Mouse (Mus musculus) cerebellum, postnatal 36 days (tissue): ENCODE measurements at regions not wholly inside any gene's neighbourhood (a gene's known extent, or its start where the extent isn't known, plus 50 kb on each side); places are given as distances from the start of the nearest gene placed in this dataset.

ENCODE experiments used
- DNase-seq, 2 experiments: peaks; one replicate each; pipeline ENCODE4 v3.0.0; 2021 to 2022; ENCODE audit warnings: mixed read lengths in 2 of 2

- no peak for DNase-seq
These were observed 370.5 kb upstream of the Slc7a11 start for GRCm38 (mm10) chr3:50813760-50814400.

- peak; percentile 28 to 35 for DNase-seq
These were observed 372.3 kb upstream of the Slc7a11 start for GRCm38 (mm10) chr3:50815716-50816115.

- DNase-seq, result peak; percentile 70 to 78
These were observed 373.1 kb upstream of the Slc7a11 start for GRCm38 (mm10) chr3:50816479-50816878.

- peak; percentile 29 to 44 for DNase-seq
These were observed 373.9 kb upstream of the Slc7a11 start for GRCm38 (mm10) chr3:50817361-50817760.

- DNase-seq, result no peak
These were observed 377.4 kb upstream of the Slc7a11 start for GRCm38 (mm10) chr3:50820776-50821175.

DNA sequence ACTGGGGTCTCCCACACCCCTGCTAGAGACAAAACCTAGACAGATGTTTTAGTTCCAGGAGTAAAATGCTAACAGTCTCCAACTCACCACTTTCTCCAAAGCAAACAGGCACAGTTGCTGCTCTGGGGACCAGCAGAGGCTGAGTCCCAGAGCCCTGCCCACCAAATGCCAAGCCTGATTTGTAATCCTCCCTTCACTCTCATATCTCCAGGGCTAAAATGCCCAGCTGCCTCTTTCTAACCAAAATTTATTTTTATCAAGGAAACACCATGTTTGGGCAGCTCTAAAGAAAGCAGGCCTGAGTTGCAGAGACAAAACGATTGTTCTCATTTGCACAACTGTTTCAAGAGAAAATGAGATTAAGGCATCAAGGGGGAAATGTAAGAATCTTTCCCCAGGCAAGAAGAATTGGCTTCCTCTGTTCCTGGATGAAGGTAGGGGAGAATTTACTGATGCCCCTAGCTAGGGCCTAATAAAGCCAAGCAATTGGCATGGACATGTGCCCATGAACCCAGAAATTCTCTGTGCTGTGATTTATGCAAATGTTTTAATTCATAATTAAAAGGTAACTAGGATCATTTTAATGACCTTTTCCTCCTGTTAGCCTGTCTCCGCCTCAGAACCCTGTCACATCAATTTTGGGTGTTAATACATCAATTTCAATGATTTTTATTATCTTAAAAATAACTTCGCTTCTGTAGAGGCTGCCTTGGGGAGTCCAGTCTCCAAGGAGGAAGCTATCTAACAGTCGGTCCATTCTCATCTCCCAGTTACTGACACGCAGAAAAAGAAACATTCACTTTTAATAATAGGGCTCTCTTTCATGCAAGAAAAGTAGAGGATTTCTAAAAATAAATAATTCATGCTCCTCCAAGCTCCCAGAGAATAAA, 382.4 kb upstream of the Slc7a11 start:
- no peak for DNase-seq

- no peak for DNase-seq
These were observed 383.0 kb upstream of the Slc7a11 start for GRCm38 (mm10) chr3:50826424-50826819.

DNA sequence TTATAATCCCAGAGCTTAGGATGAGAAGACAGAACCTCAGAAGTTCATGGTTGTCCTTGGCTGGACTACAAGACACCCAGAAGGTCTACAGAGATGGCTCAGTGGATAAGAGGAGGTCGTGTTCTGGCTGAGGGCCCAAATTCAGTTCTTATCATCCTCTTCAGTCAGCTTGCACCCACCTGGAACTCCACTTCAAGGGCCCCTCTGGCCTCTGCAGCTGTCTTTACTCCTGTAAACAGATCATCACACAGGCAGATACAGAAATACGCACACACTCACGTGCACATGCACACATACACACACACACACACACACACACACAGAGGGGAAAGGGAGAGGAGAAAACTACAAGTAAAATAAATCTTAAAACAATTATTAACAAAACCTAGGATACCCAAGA, 385.8 kb upstream of the Slc7a11 start:
- DNase-seq, result no peak

DNA sequence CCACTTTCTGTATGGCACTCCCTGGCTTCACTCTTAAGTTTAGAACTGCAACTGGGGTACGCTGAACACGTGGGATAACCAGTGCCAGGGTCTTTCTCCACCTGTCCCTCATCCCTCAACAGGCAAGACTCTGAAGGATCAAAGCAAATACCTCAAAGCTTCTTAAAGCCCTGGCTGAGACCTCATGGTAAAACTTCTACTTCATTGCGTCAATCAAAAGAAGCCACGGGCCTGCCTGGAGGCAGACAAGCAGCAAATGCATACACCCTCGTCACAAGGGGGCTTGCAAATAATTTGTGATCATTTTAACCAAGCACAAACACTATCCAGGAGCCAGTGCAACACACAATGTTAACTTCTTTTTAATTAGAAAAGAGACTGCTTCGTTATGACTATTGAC, 387.0 kb upstream of the Slc7a11 start:
- no peak for DNase-seq

DNA sequence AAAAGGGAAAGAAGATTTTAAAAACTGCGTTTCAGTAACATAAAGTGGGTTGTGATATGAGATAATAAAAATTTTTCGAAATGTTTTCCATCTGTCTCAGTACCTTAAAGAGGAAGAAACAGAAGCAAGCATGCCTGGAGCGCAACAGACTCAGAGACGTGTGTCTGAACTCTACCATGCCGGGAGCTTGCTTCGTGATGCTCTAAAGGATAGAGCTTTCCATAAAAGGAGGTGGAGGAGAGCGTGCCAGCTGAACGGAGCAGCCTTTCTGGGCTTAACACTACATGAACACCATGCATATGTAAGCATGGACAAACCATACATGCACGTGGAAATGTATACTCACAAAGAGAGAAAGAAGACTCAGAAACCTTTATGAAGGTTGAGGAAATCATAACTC, 387.5 kb upstream of the Slc7a11 start:
- no peak for DNase-seq

GRCm38 (mm10) chr3:50842216-50842615, 382.0 kb upstream of the Noct start:
- DNase-seq, result no peak

DNA sequence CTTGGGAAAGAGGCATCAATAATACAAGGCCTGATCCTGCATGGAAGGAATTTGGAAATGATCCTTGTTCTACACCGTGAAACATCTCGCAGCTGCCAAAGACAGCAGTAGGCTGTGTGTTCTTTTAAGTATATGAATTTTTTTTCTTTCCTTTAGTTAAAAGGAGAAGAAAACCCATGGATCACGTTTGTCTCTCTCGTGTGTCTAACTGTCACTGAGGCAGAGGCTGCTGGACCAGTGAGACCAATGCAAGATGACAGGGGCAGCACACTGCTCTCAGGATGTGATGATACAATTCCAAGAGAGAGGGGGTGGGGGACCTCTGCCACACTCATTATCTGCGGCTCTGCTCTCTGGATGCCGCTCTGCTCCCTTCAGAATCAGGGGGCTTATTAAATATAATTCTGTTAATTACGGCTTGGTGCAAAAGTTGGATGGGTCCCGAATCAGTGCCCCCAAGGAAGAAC, 379.4 kb upstream of the Noct start:
- no peak for DNase-seq

DNA sequence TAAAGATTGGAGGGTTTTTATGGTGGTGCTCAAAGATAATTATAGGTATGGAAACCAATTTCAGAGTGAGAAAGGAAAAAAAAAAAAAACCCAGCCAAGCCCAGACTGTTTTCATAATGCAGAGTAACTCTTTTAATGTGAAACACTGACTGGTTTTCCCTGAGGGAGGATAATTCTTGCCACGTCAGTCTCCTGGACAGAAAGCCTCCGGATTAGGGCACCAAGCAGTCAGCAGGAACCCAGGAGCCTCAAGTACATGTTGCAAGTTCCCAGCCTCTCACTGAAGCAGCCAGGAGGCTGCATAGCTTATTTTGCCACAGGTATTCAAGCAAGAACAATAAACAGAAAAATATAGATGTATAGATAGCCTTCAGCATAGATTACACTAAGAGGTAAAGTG, 378.9 kb upstream of the Noct start:
- no peak for DNase-seq

DNA sequence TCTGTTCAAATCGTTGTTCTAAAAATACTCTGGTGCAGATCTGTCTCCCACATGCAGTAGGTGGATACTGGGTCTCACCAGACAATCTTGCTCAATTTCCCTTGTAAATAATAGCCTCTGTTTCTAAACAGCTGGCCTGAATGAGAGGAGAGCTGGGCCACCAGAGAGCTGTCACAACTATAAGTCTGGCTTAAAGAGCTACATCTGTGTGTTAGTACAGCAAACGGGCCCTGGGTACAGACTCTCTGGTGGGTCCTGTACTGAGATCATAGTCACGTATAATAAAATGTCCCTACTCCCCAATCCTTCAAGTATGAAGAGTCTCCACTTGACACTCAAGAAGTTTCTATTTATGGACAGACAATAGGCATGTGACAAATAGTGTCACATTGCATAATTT, 375.7 kb upstream of the Noct start:
- no peak for DNase-seq

- no peak for DNase-seq
These were observed 373.1 kb upstream of the Noct start for GRCm38 (mm10) chr3:50851083-50851637.

DNA sequence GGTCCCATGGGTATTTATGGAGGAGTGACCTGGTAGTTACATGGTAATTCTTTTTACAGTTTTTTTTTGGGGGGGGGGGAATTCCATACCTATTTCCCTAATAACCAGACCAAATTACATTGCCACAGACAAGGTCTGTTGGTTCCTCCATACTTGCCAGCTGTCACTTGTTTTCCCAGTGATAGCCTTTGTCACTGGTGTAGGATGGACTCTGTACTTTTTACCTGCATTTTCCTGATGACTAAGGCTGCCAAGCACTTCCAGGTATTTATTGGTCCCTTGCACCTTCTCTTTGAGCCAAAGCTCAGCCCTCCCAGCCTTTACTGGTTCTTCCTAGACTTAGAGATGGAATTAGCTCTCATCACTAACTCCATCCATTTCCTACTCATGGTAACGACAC, 357.1 kb upstream of the Noct start:
- DNase-seq, result no peak

DNA sequence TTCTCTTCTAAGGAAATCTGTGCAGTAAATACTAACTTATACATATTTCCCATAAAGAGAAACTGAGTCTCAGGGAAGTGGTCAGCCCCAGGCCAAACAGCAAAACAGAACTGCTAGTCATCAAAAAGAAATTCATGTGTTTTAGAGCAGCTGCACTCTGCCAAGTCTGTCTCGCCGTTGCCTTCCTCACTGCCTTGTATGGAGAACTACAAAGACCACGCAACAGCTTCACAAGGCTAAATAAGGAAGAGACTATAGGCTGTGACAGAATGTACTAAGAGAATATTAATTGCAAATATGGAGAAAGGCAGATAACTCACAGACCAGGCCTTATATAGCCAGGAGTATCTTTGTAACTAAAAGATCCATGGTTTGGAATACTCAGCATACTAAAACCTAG, 355.0 kb upstream of the Noct start:
- DNase-seq, result no peak

DNA sequence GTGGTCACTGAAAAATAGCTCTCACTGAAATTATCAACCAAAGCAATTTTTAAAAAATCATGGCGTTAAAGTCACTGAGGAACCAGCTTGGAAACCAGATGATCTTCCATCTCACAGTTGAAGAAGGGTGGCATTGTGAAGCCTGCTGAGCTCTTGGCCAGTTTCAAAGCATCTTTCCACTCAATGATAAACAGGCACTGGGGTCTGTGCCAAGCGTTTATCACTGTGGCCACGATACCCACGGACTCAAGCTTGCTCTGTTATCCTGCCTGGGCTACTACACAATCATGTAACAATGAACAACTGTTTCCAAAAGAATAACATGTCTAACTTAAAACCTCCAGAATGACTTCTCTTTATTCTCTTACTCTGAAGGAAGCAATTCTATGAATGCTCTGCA, 345.2 kb upstream of the Noct start:
- no peak for DNase-seq

GRCm38 (mm10) chr3:50879595-50879994, 344.7 kb upstream of the Noct start:
- no peak for DNase-seq

DNA sequence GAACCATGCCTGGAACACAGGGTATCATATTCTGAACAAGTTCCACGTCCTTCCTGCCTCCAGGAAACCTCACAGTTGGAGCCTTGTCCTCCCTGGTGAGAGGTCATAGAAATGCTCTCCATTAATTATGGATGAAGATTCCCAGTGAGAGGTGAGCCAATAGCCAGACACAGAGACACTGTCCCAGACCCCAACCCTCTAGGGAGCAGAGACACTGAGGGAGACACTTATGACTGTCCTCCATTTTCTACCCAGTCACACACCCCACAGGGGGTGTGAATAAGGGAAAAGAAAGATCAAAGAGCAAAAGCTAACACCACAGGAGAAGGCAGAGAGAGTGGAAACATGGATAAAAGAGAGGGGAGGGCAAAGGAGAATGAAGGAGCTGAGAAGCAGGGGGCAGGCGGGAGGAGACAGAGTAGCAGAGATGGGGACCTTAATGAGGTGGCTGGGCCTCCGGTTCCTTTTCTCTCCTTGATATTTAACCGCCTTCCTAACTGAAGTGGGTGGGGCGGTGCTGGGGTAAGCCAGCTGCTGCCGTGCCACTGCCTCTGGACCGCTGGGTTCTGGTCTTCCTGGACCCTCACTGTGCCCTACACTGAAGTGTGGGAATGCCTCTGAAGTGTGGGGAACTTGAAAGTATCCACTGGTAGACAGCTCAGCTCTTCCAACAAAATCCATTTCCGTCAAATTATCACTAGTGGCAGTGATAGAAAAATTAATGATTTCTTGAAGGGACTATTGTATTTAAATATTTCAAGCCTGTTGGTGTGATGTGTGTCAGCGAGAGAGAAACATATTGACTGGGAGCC, 342.6 kb upstream of the Noct start:
- no peak for DNase-seq

GRCm38 (mm10) chr3:50882249-50882733, 342.0 kb upstream of the Noct start:
- DNase-seq, result no peak

- DNase-seq, result no peak
These were observed 337.9 kb upstream of the Noct start for GRCm38 (mm10) chr3:50886336-50886735.

DNA sequence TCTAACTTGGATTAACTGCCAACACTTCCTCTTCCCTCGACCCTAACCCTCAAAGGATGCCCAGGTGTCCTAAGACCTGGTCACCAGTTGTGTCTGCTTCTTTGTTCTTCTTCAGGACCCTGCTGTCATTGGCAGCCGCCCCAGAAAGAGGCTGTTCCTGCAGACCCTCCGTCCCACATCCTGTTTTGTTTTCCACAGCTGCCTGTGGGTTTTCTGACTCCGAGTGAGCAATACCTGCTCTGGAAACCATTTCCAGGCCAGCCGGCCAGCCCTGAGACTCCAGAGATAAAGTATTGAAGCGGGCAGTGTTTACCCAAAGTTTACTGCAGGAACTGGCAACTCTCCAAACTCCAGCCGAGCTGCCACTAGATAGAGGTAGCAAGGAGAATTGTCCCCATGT, 337.2 kb upstream of the Noct start:
- no peak for DNase-seq
